In genomic region chr2:146824043-146824442, GRCm38 (mm10) we compare ENCODE assay signal across 18 mouse cellular contexts. TPM values are rescaled to one million over a fixed set of nuclear protein-coding genes. Genes with fewer than 3 reads are reported as not detected.
DNase-seq lines count a peak whose midpoint lies in the region; ATAC-seq and TF ChIP-seq lines count a peak whose summit lies in the region.
"Had no signal": no experiment of that assay in that cellular context is flagged by ENCODE, and none has a peak within 500 bp of the region (broad histone marks: within the 10 kb centered on the region; RNA-seq: fewer than 3 reads in every experiment).

No protein-coding gene starts in this region.

- no peaks in the 10 kb centered on the region for H3K36me3 ChIP-seq in limb, embryonic 11.5 days (ENCODE audit: control insufficient read depth, insufficient read depth, low read length)
- H3K36me3 ChIP-seq in limb, embryonic 10.5 days = no peaks in the 10 kb centered on the region
- H3K36me3 ChIP-seq in forebrain, postnatal 0 days (ENCODE audit: insufficient read depth) = no peaks in the 10 kb centered on the region
- H3K36me3 ChIP-seq in midbrain, embryonic 14.5 days (ENCODE audit: control insufficient read depth, insufficient read depth, low read length) = no peaks in the 10 kb centered on the region
- H3K36me3 ChIP-seq: embryonic facial prominence, embryonic 10.5 days; limb, embryonic 13.5 days; midbrain, embryonic 12.5 days had no signal

- H3K27me3 ChIP-seq in limb, embryonic 11.5 days (ENCODE audit: control insufficient read depth, insufficient read depth, low read length) = no peaks in the 10 kb centered on the region
- H3K27me3 ChIP-seq in limb, embryonic 10.5 days (ENCODE audit: low read depth, poor library complexity, severe bottlenecking) = peaks cover 26% of the 10 kb centered on the region
- H3K27me3 ChIP-seq in forebrain, postnatal 0 days (ENCODE audit: insufficient read depth, low read length) = peaks cover 4% of the 10 kb centered on the region; the same call in 1 of the 2 replicates
- H3K27me3 ChIP-seq in midbrain, embryonic 14.5 days (ENCODE audit: control insufficient read depth, insufficient read depth, low read length) = peaks cover 36% of the 10 kb centered on the region

- H3K9me3 ChIP-seq in limb, embryonic 11.5 days (ENCODE audit: control insufficient read depth, low read length) = no peaks in the 10 kb centered on the region
- H3K9me3 ChIP-seq in limb, embryonic 10.5 days (replicated peaks) = no peaks in the 10 kb centered on the region
- no peaks in the 10 kb centered on the region for H3K9me3 ChIP-seq in forebrain, postnatal 0 days (ENCODE audit: low read length)
- no peaks in the 10 kb centered on the region for H3K9me3 ChIP-seq in midbrain, embryonic 14.5 days (ENCODE audit: control insufficient read depth, low read length)
- H3K9me3 ChIP-seq: embryonic facial prominence, embryonic 10.5 days; limb, embryonic 13.5 days; midbrain, embryonic 12.5 days had no signal

- no peak overlapping the region for H3K27ac ChIP-seq in limb, embryonic 11.5 days (replicated peaks; ENCODE audit: low read depth, low read length)
- H3K27ac ChIP-seq in limb, embryonic 10.5 days = no peak overlapping the region
- no peak overlapping the region for H3K27ac ChIP-seq in forebrain, postnatal 0 days (ENCODE audit: low read depth, low read length)
- no peak overlapping the region for H3K27ac ChIP-seq in midbrain, embryonic 14.5 days (replicated peaks; ENCODE audit: low read depth, low read length)
- H3K27ac ChIP-seq: embryonic facial prominence, embryonic 10.5 days; limb, embryonic 13.5 days had no signal

- ATAC-seq in limb, embryonic 11.5 days (ENCODE audit: insufficient number of reproducible peaks, low FRiP score, low TSS enrichment, low read depth) = no peak
- ATAC-seq in forebrain, postnatal 0 days = peak; percentile 20; the same call in 1 of the 2 replicates
- ATAC-seq in midbrain, embryonic 14.5 days (ENCODE audit: low FRiP score, low TSS enrichment) = no peak

- DNase-seq in embryo, embryonic 10 days (ENCODE audit: low spot score) = peak; percentile 34
- no peak for DNase-seq in embryo, embryonic 11 days
- peak; percentile 28 for DNase-seq in limb, embryonic 11.5 days (ENCODE audit: low spot score)
- no peak for DNase-seq in limb, embryonic 10.5 days (ENCODE audit: low spot score)
- DNase-seq in forebrain, postnatal 0 days = no peak
- no peak for DNase-seq in midbrain, embryonic 14.5 days
- no peak for DNase-seq in left cerebral cortex, adult 18-20 months (ENCODE audit: low spot score in 2 of 2)
- DNase-seq in spleen, adult 18-20 months = no peak
- DNase-seq: adrenal gland, postnatal 14 days; cerebellum, adult 9-10 months; kidney, adult 2 months; kidney, postnatal 4 days; lung, postnatal 36 days; right cerebral cortex, postnatal 14 days had no signal

- no peak overlapping the region for H3K4me2 ChIP-seq in limb, embryonic 11.5 days (ENCODE audit: low read depth, severe bottlenecking)
- no peak overlapping the region for H3K4me2 ChIP-seq in forebrain, postnatal 0 days (ENCODE audit: low read depth)
- peak overlapping the region; percentile 3; the same call in 1 of the 2 replicates for H3K4me2 ChIP-seq in midbrain, embryonic 14.5 days (ENCODE audit: low read length)
- H3K4me2 ChIP-seq: limb, embryonic 13.5 days had no signal

- no peaks in the 10 kb centered on the region for H3K4me1 ChIP-seq in limb, embryonic 11.5 days (ENCODE audit: control insufficient read depth, insufficient read depth, low read length)
- H3K4me1 ChIP-seq in limb, embryonic 10.5 days = peaks cover 11% of the 10 kb centered on the region
- no peaks in the 10 kb centered on the region for H3K4me1 ChIP-seq in forebrain, postnatal 0 days (ENCODE audit: insufficient read depth)
- H3K4me1 ChIP-seq in midbrain, embryonic 14.5 days (ENCODE audit: control insufficient read depth, insufficient read depth, low read length) = peaks cover 4% of the 10 kb centered on the region; the same call in 1 of the 2 replicates
- H3K4me1 ChIP-seq: limb, embryonic 13.5 days had no signal

- H3K4me3 ChIP-seq in limb, embryonic 11.5 days (ENCODE audit: low read depth, low read length) = no peak overlapping the region
- no peak overlapping the region for H3K4me3 ChIP-seq in limb, embryonic 10.5 days
- no peak overlapping the region for H3K4me3 ChIP-seq in forebrain, postnatal 0 days (ENCODE audit: low read depth, low read length)
- H3K4me3 ChIP-seq in midbrain, embryonic 14.5 days (replicated peaks; ENCODE audit: low read depth, low read length) = no peak overlapping the region
- H3K4me3 ChIP-seq: embryonic facial prominence, embryonic 10.5 days; erythroblast, embryonic 14.5 days; limb, embryonic 13.5 days; midbrain, embryonic 12.5 days had no signal

- WGBS in limb, embryonic 11.5 days = 55% methylated on average over 8 of the region's 8 CpGs
- WGBS in limb, embryonic 10.5 days = 60% methylated on average over 8 of the region's 8 CpGs
- WGBS in forebrain, postnatal 0 days = 42% methylated on average over 8 of the region's 8 CpGs
- 26% methylated on average over 8 of the region's 8 CpGs for WGBS in midbrain, embryonic 14.5 days

- H3K9ac ChIP-seq in limb, embryonic 11.5 days (ENCODE audit: low read length) = no peak overlapping the region
- H3K9ac ChIP-seq in forebrain, postnatal 0 days = no peak overlapping the region
- H3K9ac ChIP-seq in midbrain, embryonic 14.5 days (replicated peaks; ENCODE audit: low read length) = no peak overlapping the region
- H3K9ac ChIP-seq: limb, embryonic 13.5 days; midbrain, embryonic 12.5 days had no signal

- no peak for TF ChIP-seq CTCF in forebrain, postnatal 0 days (IDR thresholded peaks at IDR 0.05; ENCODE audit: low read depth)

RNA-seq across cellular contexts. Expression of gene Kiz, which starts 31.6 kb away (rescaled TPM):
- polyA plus RNA-seq in limb, embryonic 11.5 days (2014; fragmentation: Nextera tagmentation; extraction: Ambion mirVana) = 31.1 and 34.3 TPM in 2 replicates
- polyA plus RNA-seq in limb, embryonic 10.5 days (2016; fragmentation: Nextera tagmentation; extraction: Ambion mirVana) = 24.8 and 26.2 TPM in 2 replicates
- 14.5 and 18.2 TPM in 2 replicates for total RNA-seq in forebrain, postnatal 0 days (2014; rRNA removed)
- 17.0 and 18.1 TPM in 2 replicates for polyA plus RNA-seq in forebrain, postnatal 0 days (2015; fragmentation: Nextera tagmentation; extraction: Ambion mirVana)
- polyA plus RNA-seq in midbrain, embryonic 14.5 days (2014; fragmentation: Nextera tagmentation; extraction: Ambion mirVana) = 22.0 and 34.3 TPM in 2 replicates
- 10 to 100 TPM; 21.7 to 25.4 TPM for total RNA-seq in left cerebral cortex, adult 18-20 months (2021)

Comparison
In these comparisons a context has a peak if more than half of its experiments do, and no peak if none do; other contexts are left out.
1. DNase-seq: peak in embryo, embryonic 10 days (single experiment) and limb, embryonic 11.5 days (single experiment); none in embryo, embryonic 11 days (single experiment), limb, embryonic 10.5 days (single experiment), forebrain, postnatal 0 days (single experiment), midbrain, embryonic 14.5 days (single experiment), left cerebral cortex, adult 18-20 months (0 of 2) and spleen, adult 18-20 months (0 of 2).